Mouse (Mus musculus) frontal cortex, adult 2 months (tissue): ENCODE results near the gene Hist1h1b. TPM values are rescaled to one million over a fixed set of nuclear protein-coding genes. Genes with fewer than 3 reads are reported as not detected.
"Not testable (repeated sequence)": the region's sequence is repeated elsewhere in the genome, so short reads cannot be mapped to it uniquely, and the experiment has no call there.

ENCODE experiments used
- DNase-seq, 2 experiments: peaks; one replicate each; pipeline ENCODE4 v3.0.0; 2022; ENCODE audit warnings: low spot score in 1 of 2; ENCODE audit errors: extremely low spot score in 1 of 2
- polyA plus RNA-seq: library from polyadenylated mRNA; depleted of rRNA; stranded (reverse); fragments of >200 nt; gene quantifications from 2 replicates; pipeline ENCODE4 v1.2.3, GENCODE M21; 2012; rRNA removed

The Hist1h1b gene
- 0.18 and 0.71 TPM in 2 replicates for polyA plus RNA-seq

DNA sequence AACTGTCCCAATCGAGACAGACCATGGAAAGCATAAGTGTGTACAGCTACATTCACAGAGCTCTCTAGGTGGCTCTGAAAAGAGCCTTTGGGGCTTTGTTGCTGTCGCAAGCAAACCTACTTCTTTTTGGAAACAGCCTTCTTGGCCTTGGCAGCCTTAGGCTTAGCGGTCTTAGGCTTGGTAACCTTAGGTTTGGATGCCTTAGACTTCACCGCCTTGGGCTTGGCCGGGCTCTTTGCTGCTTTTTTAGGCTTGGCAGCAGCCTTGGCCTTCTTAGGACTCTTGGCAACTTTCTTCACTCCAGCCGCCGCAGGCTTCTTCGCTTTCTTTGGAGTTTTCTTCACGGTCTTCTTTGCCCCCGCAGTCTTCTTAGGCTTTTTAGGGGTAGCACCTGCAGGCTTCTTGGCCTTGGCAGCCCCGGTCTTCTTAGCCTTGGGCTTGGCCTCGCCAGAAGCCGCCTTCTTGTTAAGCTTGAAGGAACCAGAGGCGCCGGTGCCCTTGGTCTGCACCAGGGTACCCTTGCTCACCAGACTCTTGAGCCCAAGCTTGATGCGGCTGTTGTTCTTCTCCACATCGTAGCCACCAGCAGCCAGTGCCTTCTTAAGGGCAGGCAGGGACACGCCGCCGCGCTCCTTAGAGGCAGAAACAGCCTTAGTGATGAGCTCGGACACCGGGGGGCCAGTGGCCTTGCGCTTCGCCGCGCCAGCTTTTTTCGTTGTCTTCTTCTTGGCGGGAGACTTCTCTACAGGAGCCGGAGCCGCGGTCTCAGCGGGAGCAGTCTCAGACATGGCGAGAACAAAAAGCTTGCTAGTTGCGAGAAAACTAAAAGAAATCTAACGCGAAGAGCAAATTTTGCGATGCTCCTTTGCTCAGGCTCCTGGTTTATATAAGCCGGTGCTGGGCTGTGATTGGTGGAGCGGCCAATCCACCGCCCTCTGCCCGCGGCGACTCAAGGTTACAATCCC lies at the start of gene Hist1h1b:
Gene Hist1h1b (minus strand): TSS at position 859 of the 965 bp plus-strand sequence.
- DNase-seq, result peak; percentile 26 to 74

DNA sequence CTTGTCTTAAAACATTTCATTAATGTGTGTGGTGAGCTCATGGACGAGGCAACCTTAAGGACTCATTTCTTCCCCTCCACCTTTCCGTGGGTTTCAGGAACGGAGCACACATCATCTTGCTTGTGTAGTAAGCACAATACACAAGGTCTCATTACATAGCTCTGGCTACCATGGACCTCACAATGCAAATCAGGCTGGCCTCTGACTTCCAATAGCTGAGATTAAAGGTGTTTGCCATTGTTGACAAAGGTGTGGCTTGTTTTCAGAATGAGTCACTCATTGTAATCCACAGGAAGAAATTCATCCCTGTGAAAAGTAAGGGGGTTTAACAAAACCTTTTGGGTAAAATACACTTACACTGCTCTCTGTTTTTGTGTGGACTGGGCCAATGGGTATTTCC lies 48.1 kb upstream of the Hist1h1b start:
- no peak for DNase-seq

DNA sequence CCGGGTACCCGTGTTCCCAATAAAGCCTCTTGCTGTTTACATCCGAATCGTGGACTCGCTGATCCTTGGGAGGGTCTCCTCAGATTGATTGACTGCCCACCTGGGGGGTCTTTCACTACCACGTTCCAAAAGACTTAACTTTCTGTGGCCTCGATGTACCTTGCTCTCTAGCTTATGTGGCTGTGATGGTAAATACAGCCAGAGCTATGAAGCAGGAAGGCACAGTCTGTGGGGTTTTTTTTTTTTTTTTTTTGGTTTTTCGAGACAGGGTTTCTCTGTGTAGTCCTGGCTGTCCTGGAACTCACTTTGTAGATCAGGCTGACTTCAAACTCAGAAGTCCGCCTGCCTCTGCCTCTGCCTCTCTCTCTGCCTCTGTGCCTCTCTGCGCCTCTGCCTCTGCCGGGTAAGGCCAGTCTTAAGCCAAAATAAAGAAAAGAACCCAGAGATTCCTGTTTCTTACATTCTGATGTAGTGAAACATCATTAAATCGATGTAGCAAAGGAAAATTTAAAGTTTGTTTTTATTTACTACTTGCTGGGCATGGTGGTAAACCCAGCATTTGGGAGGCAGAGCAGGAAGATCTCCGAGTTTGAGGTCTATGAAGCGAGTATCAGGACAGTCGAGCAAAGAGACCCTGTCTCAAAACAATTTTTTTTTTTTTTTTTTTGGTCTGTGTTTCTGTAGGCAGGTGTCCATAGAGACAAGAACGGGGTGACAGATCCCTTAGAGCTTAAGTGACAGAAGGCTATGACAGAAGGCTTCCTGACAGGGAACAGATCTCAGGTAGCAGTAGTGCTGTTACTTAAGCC lies 39.9 kb upstream of the Hist1h1b start:
- DNase-seq, result not testable (repeated sequence)

DNA sequence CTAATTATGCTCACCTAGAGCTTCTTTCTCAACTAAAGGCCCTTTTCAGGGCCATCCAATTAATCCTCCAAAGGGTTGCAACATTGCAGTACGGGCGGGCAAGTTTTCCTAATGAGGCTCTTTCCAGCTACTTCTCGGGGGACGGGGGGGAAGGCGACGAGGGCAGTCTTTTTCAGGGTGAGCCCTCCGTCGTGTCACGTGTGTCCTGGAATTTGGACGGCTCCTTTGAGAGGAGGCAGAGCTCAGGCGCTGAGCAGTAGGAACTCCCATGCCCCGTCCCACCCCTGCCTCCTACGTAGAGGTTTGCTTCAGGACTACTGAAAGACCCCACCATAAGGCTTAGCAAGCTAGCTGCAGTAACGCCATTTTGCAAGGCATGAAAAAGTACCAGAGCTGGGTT lies 31.7 kb upstream of the Hist1h1b start:
- not testable (repeated sequence) for DNase-seq

DNA sequence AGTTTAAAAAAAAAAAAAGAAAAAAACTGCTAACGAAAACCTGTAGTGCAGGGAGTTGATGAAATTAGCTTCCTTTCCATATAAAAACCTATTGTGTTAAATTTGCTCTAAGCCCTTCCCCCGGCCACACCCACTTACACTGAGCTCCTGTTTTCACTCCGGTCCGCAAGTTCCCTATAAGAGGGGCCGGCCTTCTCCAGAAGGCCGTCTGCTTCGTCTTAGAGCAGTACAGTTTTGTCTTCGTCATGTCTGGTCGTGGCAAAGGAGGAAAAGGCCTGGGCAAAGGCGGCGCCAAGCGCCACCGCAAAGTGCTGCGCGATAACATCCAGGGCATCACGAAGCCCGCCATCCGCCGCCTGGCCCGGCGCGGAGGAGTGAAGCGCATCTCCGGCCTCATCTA lies 31.1 kb upstream of the Hist1h1b start, which contains the start of gene Hist1h4m:
Gene Hist1h4m (plus strand): TSS at position 208 of the 400 bp plus-strand sequence.
- peak in 1 of 2 experiments; percentile 76 for DNase-seq

DNA sequence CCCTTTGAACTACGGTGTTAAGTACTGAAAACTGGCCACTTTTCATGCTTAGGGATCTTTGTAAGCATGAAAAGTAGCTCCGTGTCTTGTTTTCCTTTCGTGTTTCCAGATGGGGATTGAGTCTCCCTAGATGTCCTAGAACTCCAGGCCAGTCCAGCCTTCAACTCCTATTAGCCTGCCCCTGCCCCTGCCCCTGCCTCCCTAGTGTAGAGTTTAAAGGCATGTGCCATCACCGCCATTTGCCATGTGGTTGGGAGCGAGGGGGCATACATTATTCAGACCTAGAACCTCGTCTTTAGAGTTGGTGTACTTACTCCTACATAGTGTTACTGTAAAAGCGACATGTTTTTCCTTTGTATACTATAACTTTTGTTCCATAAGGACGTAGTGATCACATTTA lies 30.6 kb upstream of the Hist1h1b start:
- DNase-seq, result not testable (repeated sequence)

DNA sequence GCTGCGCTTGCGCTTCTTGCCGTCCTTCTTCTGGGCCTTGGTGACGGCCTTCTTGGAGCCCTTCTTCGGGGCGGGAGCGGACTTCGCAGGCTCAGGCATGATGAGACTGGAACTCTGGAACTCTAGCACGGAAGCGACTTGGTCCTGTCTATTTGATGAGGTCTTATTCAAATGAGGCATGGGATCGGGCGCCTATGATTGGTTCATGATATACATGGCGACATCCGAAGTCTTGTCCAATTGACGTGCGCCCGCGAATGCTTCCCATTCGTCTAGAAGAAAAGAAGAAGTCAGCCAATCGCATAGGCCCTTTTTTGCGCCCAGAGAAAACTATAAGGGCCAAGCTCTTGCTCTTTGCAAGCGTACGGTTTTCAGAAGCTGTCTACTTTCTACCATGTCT lies 29.6 kb upstream of the Hist1h1b start, which contains the start of the genes Hist1h2bq and Hist1h2ao:
Gene Hist1h2bq (minus strand): TSS at position 125 of the 400 bp plus-strand sequence.
Gene Hist1h2ao (plus strand): TSS at position 393 of the 400 bp plus-strand sequence.
- not testable (repeated sequence) for DNase-seq

DNA sequence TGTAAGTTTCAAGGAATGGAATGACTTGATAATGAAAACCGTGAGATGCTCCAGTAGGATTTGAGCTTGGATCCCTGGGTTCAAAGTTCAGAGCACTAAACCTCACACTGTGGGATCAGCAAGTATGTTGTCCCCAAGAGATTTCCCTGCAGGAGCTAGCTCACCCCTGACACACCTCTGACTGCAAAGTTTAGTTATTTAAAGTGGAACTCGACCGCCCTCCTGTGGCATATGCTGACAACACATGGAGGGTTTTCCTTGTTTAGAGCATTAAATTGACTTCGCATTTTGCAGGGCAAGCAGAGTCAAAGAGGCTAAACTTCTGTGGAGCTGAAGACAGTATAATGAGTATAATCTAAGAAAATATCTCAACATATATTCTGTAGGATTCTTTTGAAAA lies 22.6 kb upstream of the Hist1h1b start:
- DNase-seq, result not testable (repeated sequence)

DNA sequence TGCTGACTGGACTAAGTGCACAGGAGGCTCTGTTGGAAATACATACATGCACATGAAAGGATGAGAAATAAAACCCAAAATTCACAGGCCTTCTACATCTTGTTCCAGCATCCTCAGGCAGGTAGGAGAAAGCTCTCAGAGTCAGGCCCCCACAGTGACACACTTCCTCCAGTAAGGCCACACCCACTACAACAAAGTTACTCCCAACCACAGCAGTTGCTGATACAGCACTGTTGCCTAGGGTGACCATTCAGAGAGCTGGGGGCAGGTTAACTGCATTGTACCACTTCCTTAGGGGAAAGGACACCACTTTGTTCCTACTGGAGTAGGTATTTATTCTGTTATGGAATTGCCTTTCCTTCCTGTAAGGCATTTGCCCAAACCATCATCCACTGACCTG lies 16.7 kb upstream of the Hist1h1b start:
- DNase-seq, result not testable (repeated sequence)

DNA sequence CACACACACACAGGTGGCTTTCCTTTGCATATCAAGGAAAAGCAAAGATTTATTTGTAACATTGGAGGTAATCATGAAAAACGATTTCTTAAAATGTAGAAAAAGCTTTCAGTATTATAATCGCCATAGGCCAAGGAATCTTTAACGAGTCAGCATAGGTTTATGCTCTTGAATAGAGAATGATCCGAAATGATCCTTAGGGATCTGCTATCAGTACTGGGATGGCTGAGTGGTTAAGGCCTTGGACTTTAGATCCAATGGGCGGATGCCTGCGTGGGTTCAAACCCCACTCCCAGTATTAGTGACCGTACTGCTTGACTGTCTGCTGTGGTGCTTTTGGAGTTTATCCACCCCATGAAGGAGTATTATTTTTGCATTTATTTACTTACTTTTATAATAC lies 15.2 kb upstream of the Hist1h1b start:
- DNase-seq, result peak in 1 of 2 experiments; percentile 28

DNA sequence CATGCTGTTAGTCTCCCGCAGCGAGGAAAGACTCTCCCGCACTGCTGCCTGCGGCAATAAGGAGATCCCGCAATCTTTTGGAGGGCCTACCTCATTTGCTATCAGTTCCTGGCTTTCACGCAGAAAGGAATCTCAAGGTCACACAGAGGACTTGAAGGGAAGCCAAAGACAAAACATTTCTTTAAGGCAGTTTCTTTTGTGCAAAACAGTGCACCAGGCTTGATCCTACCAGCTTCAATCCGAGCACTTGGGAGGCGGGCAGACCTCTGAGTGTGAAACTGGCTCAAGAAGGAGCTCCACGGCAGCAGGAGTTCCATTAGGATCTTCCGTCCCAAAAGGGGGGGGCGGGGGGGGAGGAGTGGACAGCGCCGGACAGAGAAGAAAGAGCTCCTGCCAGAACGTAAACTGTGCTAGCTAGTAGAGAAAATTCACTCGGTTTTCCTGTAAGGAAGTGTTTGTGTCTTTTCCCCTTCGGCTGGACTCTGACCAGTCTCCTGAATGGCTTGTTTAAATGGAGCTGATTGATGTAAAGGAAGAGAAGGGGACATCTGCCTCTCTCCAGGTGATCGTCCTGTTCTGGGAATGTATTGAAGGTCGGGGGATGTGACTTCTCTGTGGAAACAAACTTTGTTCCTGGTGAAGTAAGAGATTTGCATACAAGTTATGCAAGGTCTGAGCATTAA lies 10.3 kb upstream of the Hist1h1b start:
- no peak for DNase-seq

DNA sequence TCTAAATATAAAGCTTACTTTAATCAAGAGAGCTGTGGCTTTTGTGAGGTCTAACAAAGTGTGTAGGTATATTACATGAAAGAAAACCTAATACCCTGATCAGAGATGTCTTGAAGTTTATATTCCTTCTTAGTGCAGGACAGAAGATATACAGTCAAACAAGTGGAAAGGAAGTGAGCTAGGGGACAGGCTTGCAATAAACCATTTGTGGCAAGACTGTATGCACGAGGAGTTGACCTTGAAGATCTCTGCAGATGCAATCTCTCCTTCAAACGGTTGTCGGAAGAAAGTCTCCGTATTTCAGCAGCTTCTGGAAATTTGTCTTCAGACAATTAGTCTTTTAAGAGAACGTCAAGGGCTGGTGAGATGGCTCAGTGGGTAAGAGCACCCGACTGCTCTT lies 9.5 kb upstream of the Hist1h1b start:
- DNase-seq, result no peak

DNA sequence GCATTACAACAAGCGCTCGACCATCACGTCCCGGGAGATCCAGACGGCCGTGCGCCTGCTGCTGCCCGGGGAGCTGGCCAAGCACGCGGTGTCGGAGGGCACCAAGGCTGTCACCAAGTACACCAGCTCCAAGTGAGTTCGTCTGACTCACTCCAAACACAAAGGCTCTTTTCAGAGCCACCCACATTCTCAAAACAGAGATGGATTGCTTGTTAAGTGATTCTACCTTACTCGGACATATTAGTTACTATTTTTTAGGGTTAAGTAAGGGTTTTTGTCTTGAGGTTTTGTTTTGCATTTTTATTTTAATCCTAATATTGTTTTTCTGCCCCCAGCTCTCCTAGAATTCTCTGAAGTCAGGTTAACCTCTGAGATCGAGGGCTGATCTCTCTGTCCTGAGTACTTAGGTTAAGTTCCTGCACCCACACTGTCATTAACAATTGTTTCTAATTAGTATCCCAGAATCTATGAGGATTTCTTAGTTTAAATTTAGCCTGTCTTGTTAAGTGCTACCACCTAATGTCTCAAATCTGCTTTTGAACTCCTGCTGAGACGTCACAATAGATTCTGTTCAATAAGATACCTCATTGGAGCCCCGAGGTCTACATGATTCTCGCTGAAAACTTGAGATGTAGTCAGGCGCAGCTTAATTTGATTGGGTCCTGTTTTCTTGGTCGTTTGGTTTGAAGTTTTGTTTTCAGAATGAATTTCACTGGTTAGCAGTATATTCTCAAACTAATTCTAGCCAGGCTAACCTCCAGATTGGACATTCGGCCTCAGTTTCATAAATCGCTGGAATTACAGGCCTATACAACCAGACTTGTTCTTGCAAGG lies 7.6 kb upstream of the Hist1h1b start:
- no peak for DNase-seq

DNA sequence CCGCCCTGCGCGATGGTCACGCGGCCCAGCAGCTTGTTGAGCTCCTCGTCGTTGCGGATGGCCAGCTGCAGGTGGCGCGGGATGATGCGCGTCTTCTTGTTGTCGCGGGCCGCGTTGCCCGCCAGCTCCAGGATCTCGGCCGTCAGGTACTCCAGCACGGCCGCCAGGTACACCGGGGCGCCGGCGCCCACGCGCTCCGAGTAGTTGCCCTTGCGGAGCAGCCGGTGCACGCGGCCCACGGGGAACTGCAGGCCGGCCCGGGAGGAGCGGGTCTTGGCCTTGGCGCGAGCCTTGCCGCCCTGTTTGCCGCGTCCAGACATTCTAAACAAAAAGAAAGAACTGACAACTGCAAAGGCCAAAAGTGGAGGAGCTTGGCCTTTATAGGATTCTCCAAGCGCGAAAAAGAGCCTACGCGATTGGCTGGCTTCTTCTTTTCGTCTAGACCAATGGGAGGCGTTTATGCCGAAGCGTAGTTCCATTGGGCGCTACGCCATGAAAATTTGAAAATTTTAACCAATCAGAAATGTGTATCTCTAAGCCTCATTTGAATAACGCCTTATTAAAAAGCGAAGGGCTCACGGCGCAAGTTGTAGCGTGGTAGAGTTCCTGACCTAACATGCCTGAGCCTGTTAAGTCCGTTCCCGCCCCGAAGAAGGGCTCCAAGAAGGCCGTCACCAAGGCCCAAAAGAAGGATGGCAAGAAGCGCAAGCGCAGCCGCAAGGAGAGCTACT lies 6.6 kb upstream of the Hist1h1b start, which contains the start of the genes Hist1h2an and Hist1h2bp:
Gene Hist1h2an (minus strand): TSS at position 320 of the 731 bp plus-strand sequence.
Gene Hist1h2bp (plus strand): TSS at position 563 of the 731 bp plus-strand sequence.
- DNase-seq, result peak; percentile 94 to 99

DNA sequence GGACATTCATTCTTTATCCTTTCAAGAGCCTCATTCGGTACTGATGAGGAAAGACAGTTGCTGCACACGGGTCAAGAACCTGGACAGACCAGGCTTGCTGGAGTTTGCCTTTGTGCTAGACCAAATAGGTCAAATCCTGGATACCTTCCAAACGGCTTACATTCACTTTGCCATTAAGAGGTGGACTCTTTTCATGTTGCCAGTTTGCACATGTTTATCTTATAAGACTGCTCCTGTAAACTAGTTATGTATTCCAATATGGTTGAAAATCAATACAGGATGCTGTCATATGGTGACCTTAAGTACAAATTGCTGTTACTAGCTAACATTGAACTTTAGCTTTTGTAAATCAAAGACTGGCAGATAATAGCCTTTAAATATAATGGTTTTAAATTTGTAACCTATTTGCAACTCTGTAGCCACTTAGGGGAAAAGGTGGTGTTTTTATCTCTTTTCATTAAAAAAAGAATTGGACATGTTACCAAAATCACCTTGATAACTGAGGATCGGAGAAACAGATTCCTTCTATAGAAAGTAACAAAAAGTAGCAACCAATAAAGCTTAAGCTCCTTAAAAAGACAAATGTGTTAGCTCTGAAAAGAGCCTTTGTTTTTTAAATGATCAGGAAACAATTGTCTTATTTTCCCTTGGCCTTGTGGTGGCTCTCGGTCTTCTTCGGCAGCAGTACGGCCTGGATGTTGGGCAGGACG lies 5.9 kb upstream of the Hist1h1b start:
- DNase-seq, result no peak

DNA sequence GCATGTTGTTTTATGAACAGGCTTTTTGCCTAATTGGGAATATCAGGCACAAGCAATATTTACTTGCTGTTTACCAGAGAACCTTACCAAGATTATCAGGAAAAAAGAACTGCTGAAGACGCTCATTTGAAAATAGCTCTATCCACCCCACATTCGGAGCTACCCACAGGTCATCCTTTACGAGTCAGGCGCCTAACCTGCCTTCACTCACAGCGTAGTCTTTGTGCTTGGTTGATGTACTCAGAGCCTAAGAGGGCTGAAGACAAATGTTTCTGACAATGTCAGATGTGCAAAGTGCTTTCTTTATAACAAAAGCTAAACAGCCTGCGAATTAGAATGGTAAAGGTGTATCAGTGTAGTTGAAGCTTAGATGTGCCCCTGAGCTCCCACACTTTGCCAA lies 3.9 kb upstream of the Hist1h1b start:
- no peak for DNase-seq

DNA sequence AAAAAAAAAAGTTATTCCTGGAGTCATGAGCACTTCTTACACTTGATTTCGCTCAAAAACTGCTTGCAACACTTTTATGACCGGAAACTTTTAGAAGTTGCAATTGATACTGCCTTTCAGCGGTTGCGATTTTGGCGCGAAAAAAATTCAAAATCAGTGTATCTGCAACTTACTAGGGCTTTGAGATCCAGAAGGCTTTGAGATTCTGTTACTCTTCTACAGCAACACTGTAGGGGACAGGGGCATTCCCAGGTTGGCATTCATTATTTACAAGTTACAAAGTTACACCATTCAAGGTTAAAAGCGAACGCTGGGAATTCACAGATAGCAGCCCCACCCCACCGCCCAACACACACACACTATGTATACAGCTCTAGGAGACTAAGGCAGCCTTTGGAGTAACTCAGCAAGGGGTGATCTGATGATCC lies 3.3 kb upstream of the Hist1h1b start:
- DNase-seq, result peak in 1 of 2 experiments; percentile 63

DNA sequence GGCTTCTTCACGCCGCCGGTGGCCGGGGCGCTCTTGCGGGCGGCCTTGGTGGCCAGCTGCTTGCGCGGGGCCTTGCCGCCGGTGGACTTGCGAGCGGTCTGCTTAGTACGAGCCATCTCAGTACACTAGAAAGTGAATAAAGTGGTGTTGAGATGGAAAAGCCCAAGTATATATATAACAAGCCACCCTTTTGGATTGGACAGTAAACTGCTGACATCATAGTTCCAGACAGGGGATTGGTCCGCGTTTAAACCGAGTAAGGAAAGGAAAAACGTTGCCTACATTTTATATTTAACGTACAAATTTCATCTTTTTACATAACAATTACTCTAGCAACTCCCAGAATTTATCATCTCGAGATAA lies 2.8 kb upstream of the Hist1h1b start, which contains the start of gene Hist1h3i:
Gene Hist1h3i (minus strand): TSS at position 116 of the 363 bp plus-strand sequence.
- DNase-seq, result peak; percentile 77 to 93
